Mouse (Mus musculus) stomach, postnatal 0 days (tissue): ENCODE results near the gene Pla2g2f.

ENCODE experiments used
- CTCF ChIP-seq: IDR thresholded peaks from 2 replicates; pipeline ENCODE4 v1.5.1; 2016; ENCODE audit warnings: antibody characterized with exemption, low read depth, mild to moderate bottlenecking, moderate library complexity
- EP300 ChIP-seq: optimal IDR thresholded peaks from 2 replicates; pipeline ENCODE3; 2016; ENCODE audit warnings: antibody characterized with exemption

DNA sequence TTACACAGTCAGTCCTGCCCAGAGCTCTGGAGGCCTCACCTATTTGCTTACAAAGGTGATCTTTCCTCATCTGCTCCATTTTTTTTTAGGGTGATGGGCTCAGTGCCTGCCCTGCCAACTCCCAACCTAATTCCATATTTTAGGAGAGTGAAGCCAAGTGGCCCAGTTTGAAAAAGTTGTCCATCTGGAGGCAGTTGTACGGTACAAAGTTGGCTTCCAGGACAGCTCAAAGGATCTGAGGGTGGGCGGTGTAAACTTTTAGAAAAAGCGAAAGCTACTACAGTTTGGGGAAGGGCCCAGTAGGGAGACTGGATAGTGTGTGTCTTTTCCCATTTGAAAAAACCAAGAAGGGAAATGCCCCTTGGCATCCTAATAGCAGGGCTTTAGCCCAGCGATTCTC, 22.6 kb downstream of the Pla2g2f start:
- TF ChIP-seq CTCF (no peak), EP300 (no peak)
